Mouse (Mus musculus): Measurements from ENCODE around the gene Coa4. TPM values are rescaled to one million over a fixed set of nuclear protein-coding genes. Genes with fewer than 3 reads are reported as not detected.
"Not testable (repeated sequence)": the region's sequence is repeated elsewhere in the genome, so short reads cannot be mapped to it uniquely, and the experiment has no call there.

Gene Coa4
- total RNA-seq, 2 experiments from 2014 or later, result 10.2 to 11.2 TPM

- peak; percentile 59 to 80 for DNase-seq (ENCODE audit: low spot score in 2 of 2)
- intact Hi-C loops (cut with DNase I), result no loop called here
Measured at GRCm38 (mm10) chr7:100550338-100551007, 13.6 kb downstream of the Coa4 start.

- intact Hi-C loops (cut with DNase I), result loop anchor here (2.0 to 5.0 kb wide), 2 partner anchors 28 to 52 kb away; partner anchors contain the start of genes Mrpl48 and Rab6a
Measured at GRCm38 (mm10) chr7:100554939-100555338, 18.1 kb downstream of the Coa4 start.

GRCm38 (mm10) chr7:100555431-100555951 lies 18.6 kb downstream of the Coa4 start:
- intact Hi-C loops (cut with DNase I), result loop anchor here (2.0 to 5.0 kb wide), 2 partner anchors 27 to 52 kb away; partner anchors contain the start of genes Mrpl48 and Rab6a
- DNase-seq (ENCODE audit: low spot score in 2 of 2), result peak; percentile 66 to 84

More at GRCm38 (mm10) chr7:100554939-100555338, 18.1 kb downstream of the Coa4 start:
- DNase-seq (ENCODE audit: low spot score in 2 of 2), result no peak

GRCm38 (mm10) chr7:100557241-100557640 lies 20.4 kb downstream of the Coa4 start:
- intact Hi-C loops (cut with DNase I), result loop anchor here (5.0 kb wide), 1 partner anchor 50 kb away; the partner anchor contains the start of genes Mrpl48 and Rab6a

GRCm38 (mm10) chr7:100559331-100559730 lies 22.5 kb downstream of the Coa4 start:
- intact Hi-C loops (cut with DNase I), result loop anchor here (5.0 kb wide), 1 partner anchor 48 kb away; the partner anchor contains the start of genes Mrpl48 and Rab6a

More at GRCm38 (mm10) chr7:100557241-100557640, 20.4 kb downstream of the Coa4 start:
- no peak for DNase-seq (ENCODE audit: low spot score in 2 of 2)

GRCm38 (mm10) chr7:100561861-100562587 lies 25.2 kb downstream of the Coa4 start:
- DNase-seq (ENCODE audit: low spot score in 2 of 2), result peak in 1 of 2 experiments; percentile 39
- intact Hi-C loops (cut with DNase I), result no loop called here

More at GRCm38 (mm10) chr7:100559331-100559730, 22.5 kb downstream of the Coa4 start:
- DNase-seq (ENCODE audit: low spot score in 2 of 2), result no peak

GRCm38 (mm10) chr7:100567238-100567637 lies 30.4 kb downstream of the Coa4 start:
- intact Hi-C loops (cut with DNase I); DNase-seq (ENCODE audit: low spot score in 2 of 2): not testable (repeated sequence)

GRCm38 (mm10) chr7:100569907-100570306 lies 33.0 kb downstream of the Coa4 start:
- no peak for DNase-seq (ENCODE audit: low spot score in 2 of 2)
- intact Hi-C loops (cut with DNase I), result no loop called here

- DNase-seq (ENCODE audit: low spot score in 2 of 2), result no peak
- intact Hi-C loops (cut with DNase I), result no loop called here
Measured at GRCm38 (mm10) chr7:100570930-100571715, 34.3 kb downstream of the Coa4 start.

- no peak for DNase-seq (ENCODE audit: low spot score in 2 of 2)
- intact Hi-C loops (cut with DNase I), result no loop called here
Measured at GRCm38 (mm10) chr7:100572061-100572460, 35.2 kb downstream of the Coa4 start.

GRCm38 (mm10) chr7:100572704-100573103 lies 35.8 kb downstream of the Coa4 start:
- DNase-seq (ENCODE audit: low spot score in 2 of 2), result peak in 1 of 2 experiments; percentile 26
- intact Hi-C loops (cut with DNase I), result no loop called here

GRCm38 (mm10) chr7:100578794-100579193 lies 41.9 kb downstream of the Coa4 start:
- intact Hi-C loops (cut with DNase I), result no loop called here
- DNase-seq (ENCODE audit: low spot score in 2 of 2), result peak in 1 of 2 experiments; percentile 59

GRCm38 (mm10) chr7:100582235-100582634 lies 45.4 kb downstream of the Coa4 start:
- no peak for DNase-seq (ENCODE audit: low spot score in 2 of 2)
- intact Hi-C loops (cut with DNase I), result loop anchor here (2.0 to 5.0 kb wide), 2 partner anchors 27 to 45 kb away; partner anchors contain the start of gene Coa4

GRCm38 (mm10) chr7:100582727-100583236 lies 45.9 kb downstream of the Coa4 start:
- intact Hi-C loops (cut with DNase I), result loop anchor here (2.0 to 5.0 kb wide), 2 partner anchors 28 to 45 kb away; partner anchors contain the start of gene Coa4
- DNase-seq (ENCODE audit: low spot score in 2 of 2), result peak; percentile 90 to 91

- intact Hi-C loops (cut with DNase I), result loop anchor here (2.0 kb wide), 1 partner anchor 17 kb away; the partner anchor contains the start of gene Rab6a
- DNase-seq (ENCODE audit: low spot score in 2 of 2), result no peak
Measured at GRCm38 (mm10) chr7:100589816-100590215, 52.9 kb downstream of the Coa4 start.

Measured in left cerebral cortex, postnatal 25 days (tissue).